Mouse (Mus musculus) stomach, postnatal 0 days (tissue): ENCODE data around the gene Mrps18a.

Source experiments
- CTCF ChIP-seq: IDR thresholded peaks from 2 replicates; pipeline ENCODE4 v1.5.1; 2016; ENCODE audit warnings: antibody characterized with exemption, low read depth, mild to moderate bottlenecking, moderate library complexity
- EP300 ChIP-seq: optimal IDR thresholded peaks from 2 replicates; pipeline ENCODE3; 2016; ENCODE audit warnings: antibody characterized with exemption

DNA sequence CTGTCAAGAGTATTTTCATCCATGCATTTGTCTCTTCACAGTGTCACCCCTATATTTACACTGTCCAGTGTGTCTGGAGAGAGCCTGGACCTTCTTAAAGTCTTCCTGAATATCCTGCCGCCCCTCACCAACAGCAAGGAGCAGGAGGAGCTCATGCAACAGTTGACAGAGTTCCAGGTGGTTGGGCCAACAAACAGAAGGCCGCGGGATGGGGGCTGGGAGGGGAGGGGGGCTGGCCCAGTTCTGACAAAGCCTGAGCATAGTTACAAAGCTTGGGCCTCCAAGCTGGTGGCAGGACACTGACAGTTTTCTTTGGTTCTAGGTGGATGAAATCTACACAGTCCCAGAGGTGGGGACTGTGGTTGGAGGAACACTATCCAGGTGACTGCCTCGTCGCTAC lies 55.5 kb downstream of the Mrps18a start:
- TF ChIP-seq CTCF, result no peak
- TF ChIP-seq EP300, result no peak
